Mouse (Mus musculus) gonadal fat pad, adult 2 months (tissue): Measurements from ENCODE around the gene Crb3. TPM values are rescaled to one million over a fixed set of nuclear protein-coding genes. Genes with fewer than 3 reads are reported as not detected.

ENCODE experiments used
- DNase-seq: peaks from one replicate; pipeline ENCODE4 v3.0.0-alpha.2; 2012; ENCODE audit warnings: low read depth
- polyA plus RNA-seq: library from polyadenylated mRNA; depleted of rRNA; stranded (reverse); fragments of >200 nt; gene quantifications from 2 replicates; pipeline ENCODE4 v1.2.3, GENCODE M21; 2012

Gene Crb3
- polyA plus RNA-seq, 1 experiment: 38.7 TPM

DNA sequence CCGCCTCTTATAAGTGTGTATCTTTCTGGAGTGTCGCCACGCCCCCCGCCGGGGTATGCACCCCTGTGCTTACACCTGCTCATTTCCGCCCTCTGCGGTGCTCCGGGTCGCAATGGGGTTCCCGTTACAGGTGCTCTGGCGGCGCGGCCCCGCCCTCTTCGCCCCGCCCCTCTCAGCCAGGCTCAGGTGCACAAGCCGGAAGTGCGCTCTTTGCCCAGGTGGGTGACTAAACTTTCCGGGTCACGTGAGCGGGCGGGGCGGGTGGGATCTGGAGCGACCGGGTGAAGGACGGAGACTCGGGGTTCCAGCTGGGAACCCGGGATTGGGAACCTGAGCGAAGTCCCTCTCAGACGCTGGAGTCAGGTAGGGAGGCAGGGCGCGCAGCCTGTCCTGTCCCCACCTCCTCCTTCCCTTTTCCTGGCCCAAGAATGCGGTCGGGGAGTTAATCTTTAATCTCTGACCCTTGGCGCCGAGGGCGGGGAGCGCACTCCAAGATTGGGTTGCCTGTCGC, 3.2 kb downstream of the Crb3 start:
- DNase-seq: no peak

DNA sequence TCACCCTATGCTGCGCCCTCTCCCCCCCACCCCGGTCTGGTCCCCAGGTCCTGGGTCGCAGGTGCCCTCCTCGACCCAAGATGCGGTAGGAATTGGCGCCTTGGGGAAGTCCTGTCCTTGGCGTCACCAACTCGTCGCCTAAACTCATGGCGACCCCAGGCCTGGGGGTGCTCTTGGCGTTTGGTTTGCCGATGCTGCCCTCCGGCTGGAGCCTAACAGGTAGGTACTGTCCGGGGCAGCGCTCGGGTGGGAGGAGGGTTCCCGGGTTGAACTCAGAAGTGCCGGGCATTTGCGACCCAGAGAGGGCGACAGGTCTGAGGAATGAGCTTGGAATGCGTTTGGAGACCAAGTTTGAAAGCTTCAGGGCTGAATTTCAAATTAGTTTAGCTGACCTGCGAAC, 3.6 kb downstream of the Crb3 start:
- DNase-seq: no peak

DNA sequence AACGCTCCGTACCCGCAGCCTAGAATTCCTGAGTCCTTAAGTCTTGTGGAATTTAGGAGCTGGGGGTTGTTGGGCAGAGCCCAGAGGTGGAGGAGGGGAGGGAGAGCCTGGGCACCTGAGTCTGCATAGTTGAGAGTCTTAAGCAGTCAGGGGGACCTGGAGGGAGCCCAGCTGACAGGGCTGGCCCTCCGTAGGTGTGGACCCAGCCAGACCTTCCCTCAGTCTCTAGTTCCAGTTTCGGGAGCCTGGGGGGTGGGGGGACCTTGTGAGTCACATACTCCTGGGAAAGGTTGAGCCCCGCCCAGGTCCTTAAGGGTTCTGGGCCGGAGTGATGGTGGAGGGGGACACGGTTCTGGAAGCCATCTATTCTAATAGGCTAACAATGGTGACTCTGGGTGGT, 4.1 kb downstream of the Crb3 start:
- DNase-seq: no peak

DNA sequence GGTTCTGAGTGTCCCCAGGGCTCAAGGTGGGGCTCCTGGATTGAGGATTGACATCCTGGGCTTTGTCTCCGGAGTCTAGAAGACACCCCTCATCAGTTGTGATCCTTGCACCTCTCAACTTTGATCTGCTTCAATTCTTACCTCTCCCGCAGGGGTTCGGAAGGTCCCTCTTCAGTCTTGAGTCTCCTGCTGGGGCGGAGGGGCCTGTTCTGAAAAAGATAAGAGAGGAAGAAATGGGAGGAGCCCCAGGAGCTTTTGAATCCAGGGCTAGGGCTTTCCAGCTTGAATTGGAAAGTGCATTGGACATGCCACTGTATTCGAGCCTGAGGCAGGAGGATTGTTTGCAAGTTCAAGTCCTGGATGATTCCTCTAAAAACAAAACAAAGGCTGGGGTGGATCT, 8.0 kb downstream of the Crb3 start:
- DNase-seq: no peak

DNA sequence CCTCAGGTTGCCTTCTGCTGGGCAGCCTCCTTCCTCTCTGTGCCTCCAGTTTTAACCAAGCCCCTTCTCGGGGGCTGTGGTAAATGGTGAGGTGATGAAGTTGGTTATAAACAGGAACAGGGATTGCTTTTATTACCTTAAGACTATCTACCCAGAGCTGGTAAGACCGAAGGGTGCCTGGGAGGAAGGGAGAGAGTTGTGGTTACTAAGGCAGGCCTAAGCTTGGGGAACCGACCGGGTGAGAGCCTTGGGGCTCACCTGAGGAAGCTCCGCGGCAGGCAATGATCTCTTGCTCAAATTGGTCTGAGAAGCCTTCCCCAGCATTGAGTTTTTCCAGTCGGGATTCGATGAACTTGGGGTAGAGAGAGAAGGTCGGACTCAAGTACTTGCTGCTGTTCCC, 11.4 kb downstream of the Crb3 start:
- DNase-seq: no peak

DNA sequence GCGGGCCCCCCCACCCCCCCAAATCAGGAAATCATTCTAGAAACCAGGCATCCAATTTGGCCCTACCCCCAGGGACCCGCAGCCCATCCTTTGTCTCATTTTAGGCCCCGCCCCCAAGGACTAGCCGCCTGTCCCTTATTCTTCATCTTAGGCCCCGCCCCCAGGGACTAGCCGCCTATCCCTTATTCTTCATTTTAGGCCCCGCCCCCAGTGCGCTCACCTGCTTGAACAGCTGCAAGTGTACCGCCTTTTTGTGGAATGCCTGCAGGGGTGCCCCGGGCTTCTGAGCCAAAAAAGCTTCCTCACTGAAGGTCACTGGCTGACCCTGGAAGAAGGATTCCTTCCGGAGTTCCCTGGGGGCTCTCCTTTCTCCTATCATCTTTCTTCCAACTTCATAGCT, 11.8 kb downstream of the Crb3 start:
- no peak for DNase-seq

DNA sequence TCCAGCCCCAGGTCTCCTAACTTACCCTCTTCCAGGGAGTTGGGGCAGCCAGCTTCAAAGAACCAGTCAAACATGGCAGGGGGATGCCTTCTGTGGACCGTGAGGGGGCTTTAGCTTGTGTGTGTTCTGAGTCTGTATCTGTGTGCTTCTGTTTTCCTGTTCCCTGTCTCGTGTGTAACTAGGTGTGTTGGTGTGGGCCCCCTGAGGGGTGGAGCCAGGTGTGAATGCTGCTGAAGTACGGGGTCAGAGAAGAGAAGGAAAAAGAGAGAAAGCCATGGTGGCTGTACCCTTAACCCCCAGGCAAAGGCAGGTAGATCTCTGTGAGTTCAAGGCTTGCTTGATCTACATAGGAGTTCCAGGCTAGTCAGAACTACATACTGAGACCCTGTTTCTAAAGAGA, 18.0 kb downstream of the Crb3 start:
- no peak for DNase-seq

DNA sequence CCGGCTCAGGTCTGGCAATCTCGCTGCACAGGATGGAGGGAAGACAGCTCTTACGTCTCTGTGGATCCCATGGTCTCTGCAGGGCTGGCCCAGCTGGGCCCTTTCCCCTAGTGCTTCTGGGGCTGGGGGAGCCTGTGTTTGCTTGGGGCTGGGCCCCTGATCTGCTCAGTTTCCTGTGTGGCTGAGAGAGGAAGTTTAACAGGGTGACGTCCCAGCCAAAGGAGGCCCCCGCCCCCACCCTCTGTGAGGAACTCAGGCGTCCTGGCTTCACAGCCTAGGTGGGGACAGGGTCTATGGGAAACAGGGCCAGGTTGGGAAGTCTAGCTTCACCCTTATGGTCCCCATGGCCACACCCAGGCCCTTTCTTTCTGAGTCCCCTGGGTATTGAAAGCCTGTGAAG, 19.4 kb downstream of the Crb3 start, which contains the start of gene Dennd1c:
TSS of gene Dennd1c (minus strand) at position 179 of the 400 bp plus-strand sequence.
- no peak for DNase-seq

DNA sequence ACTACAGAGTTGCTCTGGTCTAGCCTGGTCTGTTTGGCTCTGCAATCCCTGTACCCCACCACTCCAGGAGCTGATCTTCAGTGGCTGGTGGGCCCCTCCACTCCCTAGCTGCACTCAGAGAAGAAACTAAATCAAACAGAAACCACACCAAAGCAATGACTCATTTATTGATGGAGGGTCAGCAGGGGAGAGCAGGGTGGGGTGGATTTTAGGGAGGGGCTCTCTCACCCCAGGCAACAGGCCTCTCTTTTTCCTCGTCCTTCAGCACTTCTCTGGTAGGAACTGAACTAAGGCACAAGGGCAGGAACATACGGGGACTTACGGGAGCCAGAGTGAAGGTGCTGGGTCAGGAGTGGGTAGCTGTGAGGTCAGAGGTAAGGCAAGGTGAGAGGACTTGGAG, 21.0 kb downstream of the Crb3 start:
- no peak for DNase-seq

DNA sequence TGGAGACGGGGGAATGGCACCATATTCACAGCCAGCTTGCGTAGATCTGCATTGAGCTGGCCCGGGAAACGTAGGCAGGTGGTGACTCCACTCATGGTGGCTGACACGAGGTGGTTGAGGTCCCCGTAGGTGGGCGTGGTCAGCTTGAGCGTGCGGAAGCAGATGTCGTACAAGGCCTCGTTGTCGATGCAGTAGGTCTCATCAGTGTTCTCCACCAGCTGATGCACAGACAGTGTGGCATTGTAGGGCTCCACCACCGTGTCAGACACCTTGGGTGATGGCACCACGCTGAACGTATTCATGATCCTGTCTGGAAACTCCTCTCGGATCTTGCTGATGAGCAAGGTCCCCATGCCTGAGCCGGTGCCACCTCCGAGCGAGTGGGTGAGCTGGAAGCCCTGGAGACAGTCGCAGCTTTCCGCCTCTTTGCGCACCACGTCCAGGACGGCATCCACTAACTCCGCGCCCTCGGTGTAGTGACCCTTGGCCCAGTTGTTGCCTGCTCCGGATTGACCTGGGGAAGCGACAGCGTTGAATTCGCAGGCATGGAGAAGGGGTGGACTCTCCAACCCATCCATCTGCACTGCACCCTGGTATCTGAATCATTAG, 22.4 kb downstream of the Crb3 start:
- no peak for DNase-seq

DNA sequence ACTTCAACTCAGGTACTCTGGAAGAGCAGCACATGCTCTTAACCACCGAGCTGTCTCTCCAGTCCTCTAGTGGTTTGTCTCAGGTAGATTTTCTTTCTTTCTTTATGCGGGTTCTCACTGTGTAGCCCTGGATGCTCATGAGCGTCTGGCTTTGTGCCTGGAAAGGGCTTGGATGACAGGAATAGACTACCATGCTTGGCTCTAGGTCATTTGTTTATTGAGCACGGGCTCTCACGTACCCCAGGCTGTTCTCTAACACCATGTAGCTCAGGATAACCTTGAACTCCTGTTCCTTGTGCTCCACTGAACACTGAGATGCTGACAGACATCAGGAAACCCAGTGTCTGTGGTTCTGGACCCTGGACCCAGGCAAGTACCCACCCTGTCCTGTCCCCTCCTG, 23.6 kb downstream of the Crb3 start:
- no peak for DNase-seq

DNA sequence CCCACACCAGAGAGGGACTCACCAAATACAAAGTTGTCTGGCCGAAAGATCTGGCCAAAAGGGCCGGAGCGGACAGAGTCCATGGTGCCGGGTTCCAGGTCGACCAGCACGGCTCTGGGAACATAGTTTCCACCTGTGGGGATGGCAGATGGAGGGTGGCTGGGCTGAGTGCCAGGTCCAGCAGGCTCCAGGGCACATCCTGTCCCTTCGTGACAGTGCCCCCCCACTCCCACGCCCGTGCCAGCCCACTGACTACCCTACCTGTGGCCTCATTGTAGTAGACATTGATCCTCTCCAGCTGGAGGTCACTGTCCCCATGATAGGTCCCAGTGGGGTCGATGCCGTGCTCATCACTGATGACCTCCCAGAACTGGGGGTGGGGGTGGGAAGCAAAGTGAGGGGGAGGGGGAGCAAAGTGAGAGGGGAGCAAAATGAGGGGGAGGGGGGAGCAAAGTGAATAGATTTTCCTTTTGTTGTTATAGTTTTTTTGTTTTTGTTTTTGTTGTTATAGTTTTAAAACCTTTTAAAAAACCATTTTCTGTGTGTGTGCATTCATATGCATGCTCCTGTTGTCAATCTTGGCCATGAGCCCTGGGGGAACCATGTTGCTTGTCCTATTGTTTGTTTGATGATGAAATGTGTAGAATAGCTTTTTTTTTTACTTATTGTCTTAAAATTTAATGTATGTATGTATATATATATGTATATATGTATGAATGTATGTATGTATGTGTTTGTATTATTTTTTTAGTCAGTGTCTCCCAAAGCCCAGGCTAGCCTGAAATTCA, 27.3 kb downstream of the Crb3 start:
- no peak for DNase-seq

DNA sequence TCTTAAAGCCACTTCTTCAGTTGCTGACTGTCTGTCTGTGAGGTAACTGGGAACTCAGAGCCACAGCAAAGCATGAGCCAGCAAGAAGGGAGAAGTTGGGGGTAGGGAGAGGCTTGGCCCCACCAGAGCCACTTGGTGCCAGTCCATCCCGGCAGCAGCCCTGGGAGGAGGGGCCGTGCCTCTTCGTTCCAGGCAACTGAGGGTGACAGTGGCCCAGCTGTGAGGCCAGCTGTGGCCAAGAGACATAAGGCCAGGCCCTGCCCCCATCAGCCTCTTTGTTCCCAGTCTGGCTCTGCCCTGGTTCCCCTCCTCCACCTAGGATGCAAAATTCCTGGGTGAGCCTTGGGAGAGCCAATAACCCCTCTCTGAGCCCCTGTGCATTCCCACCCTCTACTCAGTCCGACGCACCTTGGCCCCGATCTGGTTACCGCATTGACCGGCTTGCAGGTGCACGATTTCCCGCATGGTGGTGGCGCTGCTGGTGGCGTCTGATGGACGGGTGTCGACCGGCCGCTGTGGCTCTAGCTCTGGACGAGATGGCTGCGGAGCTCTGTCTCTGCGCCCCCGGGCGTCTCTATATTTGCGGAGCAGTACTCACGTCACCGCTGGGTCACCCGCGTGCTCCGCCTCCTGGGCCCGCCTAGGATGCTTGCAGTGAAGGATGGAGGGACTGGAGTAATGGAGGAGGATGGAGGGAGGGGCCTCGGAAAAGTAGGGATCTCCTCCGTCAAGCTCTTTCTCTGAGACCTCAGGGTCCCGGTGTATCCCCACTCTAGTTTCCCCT, 28.3 kb downstream of the Crb3 start, which contains the start of gene Tubb4a:
TSS of gene Tubb4a (minus strand) at position 734 of the 784 bp plus-strand sequence.
- no peak for DNase-seq

DNA sequence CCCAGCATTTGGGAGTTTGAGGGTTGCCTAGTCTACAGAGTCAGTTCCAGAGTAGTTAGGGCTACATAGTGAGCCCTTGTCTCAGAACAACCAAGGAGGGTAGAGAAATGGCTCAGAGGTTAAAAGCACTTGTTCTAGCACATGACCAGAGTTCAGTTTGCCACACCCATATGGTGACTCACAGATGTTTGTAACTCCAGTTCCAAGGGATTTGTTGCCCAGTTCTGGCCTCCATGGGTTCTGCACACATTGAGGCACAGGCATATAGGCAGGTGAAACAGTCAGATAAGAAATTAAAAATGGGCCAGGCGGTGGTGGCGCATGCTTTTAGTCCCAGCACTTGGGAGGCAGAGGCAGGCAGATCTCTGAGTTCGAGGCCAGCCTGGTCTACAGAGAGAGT, 35.3 kb downstream of the Crb3 start:
- no peak for DNase-seq

DNA sequence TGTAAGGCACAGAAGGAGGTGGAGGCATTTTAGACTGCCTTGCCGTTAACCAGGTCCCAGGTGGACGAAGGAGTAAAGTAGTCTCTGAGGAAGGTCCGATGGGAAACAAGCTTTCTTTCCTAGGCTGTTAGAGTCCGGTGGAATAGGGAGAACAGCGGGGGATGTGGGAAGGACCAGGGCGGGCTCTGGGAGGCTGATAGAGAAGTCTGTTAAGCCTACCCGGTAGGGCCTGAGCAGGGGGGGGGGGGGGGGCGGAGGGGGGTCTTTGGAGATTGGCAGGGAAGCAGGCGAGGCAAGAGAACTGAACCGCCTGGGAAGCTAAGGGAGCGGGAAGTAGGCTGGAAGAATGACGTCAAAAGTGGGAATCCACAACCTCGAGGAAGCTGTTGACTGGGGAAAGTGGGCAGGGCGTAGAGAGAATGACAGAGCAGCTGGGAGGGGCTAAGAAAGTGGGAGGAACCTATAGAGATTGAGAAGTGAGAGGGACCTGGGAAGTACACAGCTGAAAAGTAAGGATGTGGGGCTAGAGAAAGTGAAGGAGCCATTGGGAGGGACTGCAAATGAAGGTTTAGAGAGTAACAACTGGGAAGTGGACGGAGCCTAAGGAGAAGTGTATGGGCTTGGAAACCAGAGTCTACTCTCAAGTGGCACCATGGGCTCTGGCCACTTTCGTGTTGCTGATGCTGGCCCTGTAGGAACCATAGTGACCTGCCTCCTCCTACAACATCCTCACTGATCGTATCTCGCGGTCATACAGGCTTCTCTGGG, 37.1 kb downstream of the Crb3 start:
- DNase-seq: no peak

DNA sequence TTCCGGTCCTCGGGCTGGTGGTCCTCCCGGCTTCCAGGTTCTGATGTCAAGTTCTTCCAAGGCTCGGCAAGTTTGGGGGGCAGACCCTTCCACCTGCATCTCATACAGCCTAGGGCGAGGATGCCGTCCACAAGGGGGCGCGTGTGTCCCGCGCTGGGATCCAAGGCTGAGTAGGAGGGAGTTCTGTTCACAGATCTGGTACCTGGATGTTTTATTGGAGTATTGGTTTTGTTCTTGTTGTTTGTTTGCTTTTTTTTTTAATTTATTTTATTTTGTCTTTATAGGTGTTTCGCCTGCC, 37.7 kb downstream of the Crb3 start:
- DNase-seq: no peak

DNA sequence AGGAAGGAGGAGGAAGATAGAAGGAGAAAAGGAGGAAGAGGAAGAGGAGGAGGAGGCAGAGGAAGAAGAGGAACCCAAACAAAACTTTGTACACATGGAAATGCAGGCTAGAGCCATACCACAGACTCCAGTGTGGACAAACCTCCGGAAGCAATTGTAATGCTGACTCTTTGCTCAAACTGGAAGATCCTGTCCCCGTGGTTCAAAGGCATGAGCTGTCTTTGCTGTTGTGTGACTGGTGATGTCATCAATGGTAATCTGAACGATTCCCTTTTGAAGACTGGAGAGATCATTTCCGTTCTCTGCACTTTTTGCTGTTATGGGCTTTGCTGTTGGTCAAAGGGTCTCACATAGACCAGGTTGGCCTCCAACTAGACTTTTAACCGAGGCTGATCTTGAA, 39.4 kb downstream of the Crb3 start:
- DNase-seq: no peak

DNA sequence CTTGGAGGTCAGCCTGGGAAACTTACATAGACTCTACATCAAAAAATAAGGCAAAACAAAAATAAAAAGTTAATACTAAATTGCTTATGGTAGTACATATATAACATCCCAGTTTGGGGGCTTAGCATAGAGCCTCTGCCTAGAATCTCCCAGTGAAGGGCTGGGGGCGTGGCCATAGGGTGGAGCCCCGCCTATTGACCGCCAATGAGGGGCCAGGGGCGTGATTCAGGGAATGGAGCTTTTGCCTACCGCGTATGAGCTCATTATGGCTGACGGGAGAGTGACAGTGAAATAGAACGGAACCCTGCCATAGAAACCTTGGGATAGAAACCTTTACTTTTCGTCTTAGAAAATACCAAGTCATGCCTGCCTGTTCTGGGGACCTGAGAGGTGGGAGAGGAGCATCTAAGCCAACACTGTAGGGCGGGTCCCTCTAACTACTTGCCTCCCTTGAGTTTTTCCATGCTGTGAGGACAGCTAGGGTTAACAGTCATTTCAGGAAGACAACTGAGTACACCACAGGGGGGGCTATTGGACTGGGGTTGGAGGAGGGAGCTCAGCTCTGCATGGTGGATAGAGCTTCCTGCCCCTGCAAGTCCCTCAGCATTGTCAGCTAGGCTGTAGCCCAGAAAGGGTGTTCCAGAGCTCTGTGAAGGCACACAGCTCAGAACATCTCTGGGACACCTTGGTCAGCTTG, 40.9 kb downstream of the Crb3 start:
- no peak for DNase-seq

DNA sequence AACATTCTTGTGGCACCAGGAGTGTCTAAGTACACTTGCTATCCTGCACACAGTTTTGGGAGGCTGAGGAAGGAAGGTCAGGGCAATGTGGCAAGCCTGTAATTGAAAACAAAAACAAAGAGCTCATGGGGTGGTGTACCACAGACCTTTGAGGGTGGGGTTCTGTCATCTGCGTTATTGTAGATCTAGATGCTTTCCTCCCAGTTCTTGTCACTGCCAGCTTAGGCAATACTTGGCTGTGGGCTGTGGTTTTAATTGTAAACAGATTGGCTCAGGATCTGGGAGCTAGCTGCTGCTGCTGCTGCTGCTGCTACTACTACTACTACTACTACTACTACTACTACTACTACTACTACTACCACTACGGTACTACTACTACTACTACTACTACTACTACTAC, 43.4 kb downstream of the Crb3 start:
- no peak for DNase-seq

DNA sequence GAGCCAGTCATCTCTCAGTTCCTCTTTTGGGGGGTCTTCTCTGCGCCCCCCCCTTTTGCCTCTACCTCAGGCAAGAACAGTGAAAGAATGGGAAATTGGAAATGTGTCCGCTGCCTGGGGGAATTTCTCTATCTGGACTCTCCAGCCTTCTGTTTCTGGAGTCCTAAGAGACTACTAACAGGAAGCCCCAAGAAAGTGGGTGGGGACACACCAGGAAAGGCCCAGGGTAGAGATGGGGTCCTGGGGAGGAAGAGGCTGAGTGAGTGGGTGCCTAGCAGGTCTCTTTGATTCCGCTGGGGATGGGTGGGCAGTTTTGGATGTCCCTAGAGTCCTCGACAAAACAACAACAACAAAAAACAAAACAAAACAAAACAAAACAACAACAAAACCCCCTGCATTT, 45.6 kb downstream of the Crb3 start:
- DNase-seq: no peak
